Mouse (Mus musculus) spleen, postnatal 14 days (tissue): ENCODE data around the gene Eif4e.

ENCODE experiments used
- DNase-seq, 2 experiments: peaks; one replicate each; pipeline ENCODE4 v3.0.0; 2021 to 2022; ENCODE audit warnings: low spot score in 2 of 2

Eif4e gene

DNA sequence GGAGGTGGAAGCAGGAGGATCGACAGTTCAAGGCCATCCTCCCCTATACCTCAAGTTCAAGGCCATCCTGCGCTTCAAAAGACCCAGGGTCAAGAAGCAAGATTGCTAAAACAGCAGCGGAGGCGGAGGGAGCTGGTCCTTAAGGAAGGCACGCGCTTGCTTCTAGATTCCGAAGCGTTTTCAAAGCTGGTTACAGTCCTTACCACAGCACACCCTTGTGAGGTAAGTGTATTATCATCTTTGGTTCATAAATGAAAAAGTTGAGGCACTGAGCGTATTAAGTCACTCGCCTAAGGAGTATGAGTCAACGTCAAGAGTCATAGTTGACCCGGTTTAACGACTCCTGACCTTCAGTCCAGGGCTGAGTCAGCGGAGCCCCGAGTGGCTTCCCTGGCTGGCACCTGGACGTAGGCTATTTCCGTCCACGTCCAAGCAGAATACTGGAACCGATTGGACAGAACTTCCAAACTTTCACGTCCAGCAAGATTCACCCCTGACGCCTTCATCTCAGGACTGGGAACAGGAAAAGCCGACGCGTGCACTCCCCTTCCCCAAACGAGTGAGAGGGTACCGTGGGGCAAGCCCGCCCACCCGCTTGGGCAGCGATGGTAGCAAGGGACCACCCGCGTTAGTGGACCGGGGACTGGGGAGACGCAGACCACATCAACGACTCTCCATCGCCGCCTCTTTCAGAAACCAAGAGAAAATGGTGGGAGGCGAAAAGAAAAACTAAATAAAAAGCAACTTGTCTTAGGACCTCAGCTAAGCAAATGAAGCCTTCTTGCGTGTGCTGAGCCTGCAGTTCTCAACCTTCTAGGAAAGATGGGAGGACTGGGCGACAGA is at the start of gene Eif4e:
TSS of gene Eif4e (plus strand) at position 107 of the 843 bp plus-strand sequence.
- peak; percentile 14 to 21 for DNase-seq

DNA sequence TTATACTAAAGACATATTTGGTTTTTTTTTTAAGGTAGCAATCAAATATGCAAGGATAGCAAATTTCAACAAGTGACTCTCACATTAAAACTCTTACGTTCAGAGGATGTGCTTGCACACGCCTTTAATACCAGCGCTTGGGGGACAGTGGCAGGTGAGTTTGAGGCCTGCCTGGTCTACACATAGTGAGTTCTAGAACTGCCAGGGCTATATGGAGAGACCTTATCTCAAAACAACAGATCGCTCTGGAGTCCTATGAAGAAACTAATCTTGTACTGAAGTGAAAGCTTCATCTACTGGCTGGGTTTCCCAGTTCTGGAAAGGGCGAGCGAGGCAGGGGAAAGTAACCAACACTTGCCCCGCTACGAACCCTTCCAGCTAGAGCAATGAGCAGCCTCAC is 46.5 kb upstream of the Eif4e start:
- DNase-seq = no peak

DNA sequence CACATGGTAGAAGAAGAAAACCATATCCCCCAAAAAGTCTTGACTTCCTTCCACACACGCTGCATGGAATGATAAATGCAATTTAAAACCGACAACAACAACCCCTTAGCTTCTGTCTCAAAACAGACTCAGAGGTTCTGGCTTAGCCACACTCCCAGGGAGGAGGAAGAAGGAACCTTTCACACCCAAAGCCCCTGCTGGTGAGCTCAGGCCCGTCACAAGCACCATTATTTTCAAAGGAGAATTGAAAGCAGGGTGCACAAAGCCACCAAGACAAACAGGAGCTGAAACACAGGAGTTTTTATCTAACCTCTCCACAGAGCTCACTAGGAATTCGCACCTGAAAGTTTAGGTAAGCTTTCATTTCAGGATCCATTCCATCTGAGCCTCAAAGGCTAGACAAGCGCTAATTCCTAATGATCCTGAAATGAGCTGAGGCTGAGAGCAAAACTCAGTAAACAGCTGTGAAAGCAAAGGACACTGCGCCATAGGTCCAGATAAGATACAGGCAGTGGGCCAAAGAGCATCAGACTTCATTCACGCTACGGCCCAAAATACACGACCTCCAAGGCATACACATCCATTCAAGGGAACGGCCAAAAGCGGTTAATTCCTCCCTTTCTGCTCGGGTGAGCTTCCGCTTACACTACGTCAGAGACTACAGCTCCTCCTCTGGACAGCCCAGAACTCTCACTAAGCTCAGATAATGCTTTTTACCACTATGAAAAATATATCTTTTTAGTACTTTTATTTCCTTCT is 44.3 kb upstream of the Eif4e start:
- no peak for DNase-seq

DNA sequence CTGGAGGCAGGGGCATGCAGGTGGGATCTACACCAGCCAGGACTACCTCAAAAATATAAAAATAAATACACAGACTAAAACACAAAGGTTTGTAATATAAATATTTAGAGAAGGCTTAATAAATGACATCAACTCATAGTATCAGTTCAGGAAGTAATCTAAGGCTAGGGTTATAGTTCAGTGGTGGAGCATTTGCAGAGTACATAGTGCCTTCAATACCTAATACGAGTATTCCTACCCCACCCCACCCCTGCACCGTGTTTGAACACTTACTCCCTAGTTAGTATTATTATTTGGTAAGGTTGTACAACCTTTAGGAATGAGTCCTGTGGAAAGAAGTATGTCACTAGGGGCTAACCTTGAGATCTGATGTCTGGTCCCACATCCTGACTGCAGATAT is 42.7 kb upstream of the Eif4e start:
- no peak for DNase-seq

DNA sequence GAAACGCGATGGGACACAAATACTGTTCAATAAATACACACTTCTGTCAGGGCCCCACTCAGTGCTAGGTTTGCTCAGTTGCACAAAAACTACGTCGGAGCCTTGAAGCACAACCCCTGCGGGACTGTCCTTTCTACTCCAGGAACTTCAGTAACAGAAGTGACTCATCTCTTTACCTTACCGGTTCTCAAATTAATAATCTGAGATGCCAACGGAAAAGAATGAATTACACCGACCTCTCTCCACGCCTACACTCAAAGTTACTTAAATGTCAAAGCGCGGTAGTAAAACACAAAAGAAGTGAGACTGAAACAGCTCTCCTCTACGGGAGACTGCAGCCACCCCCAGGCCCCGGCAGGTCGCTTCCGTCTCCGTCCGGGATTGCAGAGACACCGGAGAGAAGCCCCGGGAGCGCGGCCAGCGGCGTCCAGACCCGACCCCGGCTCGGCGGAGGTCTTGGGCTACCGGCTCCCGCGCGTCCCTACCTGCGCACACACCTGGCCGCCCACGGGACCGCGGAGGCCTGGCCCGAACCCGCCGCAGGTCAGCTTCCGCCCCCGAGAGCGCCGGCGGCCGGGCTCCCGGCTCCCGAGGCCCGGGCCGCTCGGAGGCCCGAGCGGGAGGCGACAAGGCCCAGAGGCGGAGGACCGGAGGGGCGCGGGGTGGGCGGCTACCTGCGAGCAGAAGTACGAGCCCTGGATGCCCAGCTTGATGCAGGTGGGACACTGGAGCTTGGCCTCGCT is 37.2 kb upstream of the Eif4e start:
- DNase-seq = no peak

DNA sequence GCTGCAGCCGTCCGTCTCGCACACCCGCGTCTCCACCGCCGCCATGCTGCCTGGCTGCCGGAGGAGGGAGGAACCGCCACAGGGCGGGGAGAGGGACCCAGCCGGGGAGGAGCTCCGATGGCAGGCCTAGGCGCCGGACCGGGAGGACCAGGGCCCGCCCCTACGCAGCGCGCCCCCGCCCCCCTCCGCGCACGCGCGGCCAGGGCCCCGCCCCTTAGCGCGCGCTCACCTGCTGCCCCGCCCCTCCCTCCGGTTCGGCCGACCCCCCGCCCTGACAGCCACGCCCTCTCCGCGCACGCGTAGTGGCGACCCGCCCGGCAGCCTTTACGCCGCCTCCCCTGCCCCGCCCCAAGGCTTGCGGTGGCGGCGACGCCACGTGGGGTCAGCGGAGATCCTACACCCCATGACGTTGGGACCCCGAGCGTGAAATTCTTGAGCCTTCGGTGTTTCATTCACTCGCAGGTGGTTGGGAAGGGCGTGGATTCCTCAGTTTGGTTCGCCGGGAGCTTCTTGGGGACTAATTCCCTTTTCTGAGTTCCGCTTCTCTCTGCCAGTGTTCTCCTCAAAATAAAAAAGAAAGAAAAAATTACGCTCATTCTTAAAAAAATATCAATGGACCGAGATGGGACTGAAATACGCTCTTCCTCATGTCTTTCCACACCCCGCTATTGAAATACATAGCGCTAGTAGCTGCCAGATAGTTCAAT is 36.5 kb upstream of the Eif4e start, which contains the start of gene Metap1:
TSS of gene Metap1 (minus strand) at position 189 of the 707 bp plus-strand sequence.
- peak; percentile 98 for DNase-seq

DNA sequence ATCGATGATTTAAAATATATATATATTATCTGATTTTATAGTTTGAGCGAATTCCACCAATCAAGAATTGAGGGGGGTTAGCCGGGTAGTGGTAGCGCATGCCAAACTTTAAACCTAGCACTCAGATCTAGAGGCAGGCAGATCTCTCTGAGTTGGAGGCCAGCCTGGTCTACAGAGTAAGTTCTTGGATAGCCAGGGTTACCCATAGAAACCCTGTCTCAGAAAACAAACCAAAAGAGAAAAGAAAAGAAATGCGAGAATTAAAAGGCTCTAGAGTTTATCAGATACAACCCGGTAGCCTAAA is 36.0 kb upstream of the Eif4e start:
- DNase-seq = no peak

DNA sequence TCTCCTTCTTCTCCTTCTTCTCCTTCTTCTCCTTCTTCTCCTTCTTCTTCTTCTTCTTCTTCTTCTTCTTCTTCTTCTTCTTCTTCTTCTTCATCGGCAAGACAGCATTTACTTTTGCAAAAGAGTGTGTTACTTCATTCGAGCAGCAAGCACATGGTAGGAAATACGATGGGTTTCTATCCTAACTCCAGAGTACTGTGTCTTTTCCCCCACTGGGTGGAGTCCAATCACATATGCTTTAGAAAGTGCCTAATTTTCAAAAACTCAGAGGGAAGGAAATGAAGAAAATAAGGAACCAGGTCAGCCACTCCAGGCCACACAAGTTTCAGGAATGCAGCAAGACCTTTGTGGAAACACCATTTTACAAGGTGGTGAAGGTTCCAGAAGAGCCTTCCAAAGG is 32.3 kb upstream of the Eif4e start:
- no peak for DNase-seq

DNA sequence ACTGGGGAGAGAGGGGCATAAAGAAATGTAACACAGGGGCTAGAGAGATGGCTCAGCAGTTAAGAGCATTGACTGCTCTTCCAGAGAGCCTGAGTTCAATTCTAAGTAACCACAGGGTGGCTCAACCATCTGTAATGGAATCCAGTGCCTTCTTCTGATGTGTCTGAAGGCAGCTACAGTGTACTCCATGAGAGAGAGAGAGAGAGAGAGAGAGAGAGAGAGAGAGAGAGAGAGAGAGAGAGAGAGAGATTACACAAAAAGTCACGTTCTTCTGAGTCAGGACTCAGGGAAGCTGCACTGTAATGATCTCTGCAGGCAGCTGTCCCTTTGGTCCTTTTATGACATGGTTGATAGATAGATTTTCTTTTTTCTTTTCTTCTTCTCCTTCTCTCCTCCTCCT is 31.4 kb upstream of the Eif4e start:
- no peak for DNase-seq

DNA sequence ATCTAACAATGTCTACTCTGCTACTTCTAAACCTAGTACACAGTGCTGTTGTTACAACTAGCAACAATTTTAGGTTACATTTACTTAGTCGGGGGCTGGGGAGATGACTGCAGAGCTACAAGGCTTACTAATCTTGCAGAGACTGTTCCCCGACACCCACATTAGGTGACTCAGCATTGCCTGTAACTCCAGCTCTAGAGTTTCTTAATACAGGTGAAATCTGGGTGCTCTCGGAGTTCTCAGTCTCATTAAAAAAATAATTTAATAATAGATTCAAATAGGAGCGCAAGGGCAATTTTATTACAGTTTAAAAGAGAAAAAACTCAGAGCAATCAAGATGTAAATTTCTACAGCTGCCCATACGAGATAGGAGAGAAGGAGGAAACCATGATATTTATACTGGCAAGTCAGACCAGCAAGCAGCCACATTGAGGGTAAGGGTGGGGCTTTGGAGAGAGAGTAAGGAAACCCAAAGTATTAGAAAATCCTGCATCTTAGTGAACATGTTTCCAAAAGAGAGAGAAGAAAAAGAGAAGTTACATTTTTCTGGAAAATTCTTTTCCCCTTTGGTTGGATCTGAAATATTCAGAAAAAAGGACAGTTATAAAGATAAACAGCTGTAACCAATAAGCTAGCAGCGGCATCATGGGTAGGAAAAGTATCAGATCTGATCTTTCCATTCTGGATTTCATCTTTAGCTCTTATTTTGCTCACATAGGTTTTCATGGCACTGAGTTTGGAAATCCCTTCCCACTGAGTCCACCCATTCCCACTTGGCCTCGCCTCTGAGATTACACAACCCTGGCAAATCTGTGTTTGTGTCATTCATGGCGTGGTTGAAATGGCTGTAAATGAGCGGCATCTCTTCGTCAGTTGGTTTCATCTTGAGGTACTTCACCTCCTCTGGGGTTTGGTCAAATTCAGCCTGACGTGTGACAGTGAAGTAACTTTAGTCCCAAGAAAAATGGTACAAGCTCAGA is 30.5 kb upstream of the Eif4e start:
- DNase-seq = no peak

DNA sequence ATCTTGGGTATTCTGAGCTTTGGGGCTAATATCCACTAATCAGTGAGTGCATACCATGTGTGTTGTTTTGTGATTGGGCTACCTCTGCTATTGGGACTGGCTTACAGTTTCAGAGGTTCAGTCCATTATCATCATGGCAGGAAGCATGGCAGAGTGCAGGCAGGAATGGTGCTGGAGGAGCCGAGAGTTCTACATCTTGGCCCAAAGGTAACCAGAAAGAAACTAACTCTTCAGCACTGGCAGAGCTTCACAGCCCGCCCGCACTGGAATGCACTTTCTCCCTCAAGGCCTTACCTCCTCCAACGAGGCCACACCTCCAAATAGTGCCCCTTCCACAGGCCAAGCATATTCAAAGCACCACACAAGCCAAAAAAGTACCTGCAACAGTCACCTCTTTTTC is 27.2 kb upstream of the Eif4e start:
- no peak for DNase-seq

DNA sequence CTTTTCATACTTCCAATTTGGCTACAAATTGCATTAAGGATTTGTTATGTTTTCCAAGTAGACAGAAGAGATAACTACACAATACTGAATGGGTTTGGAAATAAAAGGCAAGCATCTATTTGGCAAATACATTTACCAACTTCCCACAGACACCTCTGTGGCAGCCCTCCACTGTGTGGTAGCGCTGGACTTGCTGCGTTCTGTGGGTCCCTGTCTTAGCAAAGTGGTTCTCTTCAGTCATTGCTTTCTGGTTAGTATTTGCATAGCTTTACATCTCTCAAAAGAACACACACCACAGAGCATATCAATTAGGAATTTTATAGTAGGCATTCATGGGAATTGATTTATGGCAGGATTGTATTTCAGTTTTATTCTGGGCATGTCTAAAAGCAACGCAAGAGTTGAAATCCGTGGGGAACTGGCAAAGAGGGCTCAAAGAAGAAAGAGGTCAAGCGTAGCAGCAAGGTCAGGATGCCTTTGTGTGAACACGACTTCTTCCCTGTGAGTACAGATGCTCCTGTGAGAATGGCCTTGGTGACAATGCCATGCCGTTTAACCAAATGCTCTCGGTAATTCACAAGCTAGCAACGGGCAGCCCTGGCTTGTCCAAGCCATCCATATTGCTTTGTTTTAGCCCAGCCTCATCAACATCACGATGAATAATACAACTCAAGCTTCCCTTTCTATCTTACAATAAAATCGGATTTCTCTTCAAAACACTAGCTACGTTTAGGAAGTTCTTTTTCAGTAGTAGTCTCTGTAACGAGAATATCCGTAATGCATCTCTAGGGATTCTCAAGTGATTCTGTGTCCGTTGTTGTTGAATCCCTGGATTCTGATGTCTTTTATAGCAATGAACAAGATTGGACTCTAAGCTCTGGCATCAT is 25.9 kb upstream of the Eif4e start:
- no peak for DNase-seq

DNA sequence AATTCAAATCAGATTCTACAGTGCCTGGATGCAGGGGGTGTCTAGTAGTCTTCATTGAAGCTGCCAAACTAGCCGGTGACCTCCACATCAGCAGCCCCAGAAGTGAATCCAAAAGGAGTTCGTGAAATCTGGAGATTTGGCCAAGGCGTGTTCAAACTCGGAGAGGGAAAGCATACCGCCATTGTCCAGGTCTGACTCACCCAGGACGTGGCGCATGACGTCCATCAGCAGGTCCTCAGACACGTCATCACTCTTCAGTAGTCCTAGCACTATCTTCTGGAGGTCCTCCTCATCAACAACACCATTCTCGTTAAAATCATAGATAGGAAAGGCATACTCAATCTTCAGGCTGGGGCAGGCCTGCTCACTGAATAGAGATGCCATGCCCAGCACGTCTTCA is 22.2 kb upstream of the Eif4e start:
- DNase-seq = no peak

DNA sequence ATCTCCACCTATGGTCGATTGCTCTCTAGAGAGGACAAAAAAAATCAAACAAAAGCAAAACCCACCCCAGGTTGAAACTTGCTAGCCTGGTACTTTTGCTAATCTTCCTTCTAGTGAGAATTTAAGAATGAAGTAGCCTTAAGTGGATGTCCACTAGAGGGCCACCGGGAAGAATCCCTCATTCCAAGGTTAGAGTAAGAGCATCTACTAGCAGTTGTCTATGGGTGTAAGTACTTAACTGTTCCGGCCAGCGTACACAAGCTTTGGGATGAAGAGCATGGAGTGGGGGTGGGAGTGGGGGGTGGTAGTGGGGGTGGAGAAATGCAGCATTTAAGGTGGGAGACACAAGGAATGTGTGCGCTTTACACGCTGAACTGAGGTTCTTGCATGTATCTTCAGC is 19.2 kb upstream of the Eif4e start:
- DNase-seq = no peak

DNA sequence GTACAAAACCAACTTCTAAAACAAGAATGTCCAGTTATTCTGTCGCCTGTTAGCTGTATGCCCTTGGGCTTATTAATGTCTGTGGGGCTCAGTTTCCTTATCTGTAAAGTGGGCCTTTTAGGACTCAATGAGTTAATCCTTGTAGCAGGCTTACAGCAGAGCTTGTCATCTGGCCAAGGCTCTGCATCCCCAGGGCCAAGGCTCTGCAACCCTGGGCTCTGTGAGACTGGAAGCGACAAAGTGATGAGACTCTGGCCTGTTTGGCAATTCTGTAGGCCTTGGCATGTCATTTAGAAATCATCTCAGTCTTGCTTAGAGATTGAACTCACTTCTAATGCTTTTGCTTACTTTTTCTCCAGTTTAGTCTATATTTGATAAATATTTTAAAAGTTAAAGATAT is 16.4 kb upstream of the Eif4e start:
- DNase-seq = no peak

DNA sequence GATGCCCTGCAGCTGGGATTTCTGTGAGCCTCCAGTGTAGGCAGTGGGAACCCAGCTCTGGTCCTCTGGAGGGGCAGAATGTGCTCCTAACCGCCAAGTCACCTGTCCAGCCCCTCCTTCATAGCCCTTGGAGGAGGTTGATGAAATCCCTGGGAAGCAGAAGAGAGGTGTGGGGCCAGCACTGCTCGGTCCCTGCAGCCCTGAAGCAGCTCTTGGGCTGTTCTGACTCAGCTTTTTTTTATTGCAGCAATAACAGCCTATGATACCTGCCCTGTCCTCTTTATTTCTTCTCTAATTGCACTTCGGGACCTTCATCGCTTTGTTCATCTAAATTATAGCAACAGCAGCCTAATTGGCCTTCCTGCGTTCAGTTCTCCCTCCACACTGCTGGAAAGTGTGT is 15.5 kb upstream of the Eif4e start:
- DNase-seq = no peak

DNA sequence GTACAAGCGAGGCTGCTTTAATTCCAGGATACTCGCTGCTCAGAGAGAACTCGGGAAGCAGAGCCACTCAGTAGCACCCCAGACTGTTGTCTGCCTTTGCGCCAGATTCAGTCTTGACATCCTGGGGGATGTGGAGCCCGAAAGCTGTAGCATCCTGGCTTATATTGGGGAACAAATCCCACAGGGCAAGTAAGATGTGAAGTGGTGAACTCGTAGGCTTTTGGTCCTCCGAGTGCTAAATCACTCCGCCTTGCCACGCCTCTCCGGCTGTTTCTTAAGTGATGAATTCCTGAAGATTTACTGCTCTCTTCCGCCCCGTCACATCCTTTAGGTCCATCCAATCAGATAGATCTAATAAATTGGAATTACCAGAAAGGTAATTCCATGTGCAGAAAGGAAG is 12.7 kb upstream of the Eif4e start:
- DNase-seq = no peak

DNA sequence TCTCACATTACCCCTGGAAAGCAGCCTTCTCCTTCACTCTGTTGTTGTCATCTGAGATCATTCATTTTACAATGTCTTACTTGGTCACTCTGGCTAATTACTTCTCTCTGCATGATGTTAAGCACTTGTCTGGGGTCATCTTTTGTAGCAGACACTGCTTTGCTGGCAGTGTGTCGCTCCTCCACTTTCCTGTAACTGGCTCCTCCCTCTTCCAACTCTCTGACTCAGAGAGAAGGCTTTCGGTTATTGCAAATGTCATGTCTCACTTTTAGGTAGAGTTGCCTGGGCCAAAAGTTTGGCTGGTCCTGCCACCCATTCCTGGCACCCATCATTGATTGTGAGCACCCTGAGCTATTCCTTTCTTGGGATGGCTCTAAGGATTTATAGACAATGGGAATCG is 11.2 kb upstream of the Eif4e start:
- DNase-seq = no peak

DNA sequence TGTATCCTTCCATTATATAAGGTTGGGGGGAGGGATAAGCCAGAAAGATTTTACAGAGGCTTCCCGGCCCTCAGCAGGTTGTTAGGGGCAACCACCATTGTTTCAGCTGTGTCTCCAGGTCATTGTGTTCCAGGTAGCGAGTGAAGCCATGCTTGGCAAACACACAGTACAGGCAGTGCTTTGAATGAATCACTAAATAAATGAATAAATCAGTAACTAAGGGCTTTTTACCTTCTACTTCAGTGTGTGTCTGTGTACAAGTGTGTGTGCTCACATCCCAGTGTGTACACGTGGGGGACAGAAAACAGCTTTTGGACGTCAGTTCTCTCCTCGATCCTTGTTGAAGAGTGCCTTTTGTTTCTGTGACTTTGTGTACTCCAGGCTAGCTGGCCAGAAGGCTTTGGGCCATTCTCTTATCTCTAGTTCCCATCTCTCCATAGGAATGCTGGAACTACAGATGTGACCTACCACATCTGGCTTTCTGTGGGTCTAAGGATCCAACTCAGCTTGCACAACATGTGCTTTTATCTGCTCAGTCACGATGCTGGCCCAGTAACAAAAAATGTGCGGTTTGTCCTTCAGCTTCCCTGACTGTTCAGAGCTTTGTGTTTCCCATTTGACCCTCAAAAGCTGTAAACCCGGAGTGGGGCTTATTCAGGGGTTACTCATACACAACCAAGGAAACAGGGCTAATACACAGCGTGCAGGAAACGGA is 10.2 kb upstream of the Eif4e start:
- DNase-seq = no peak
